Mouse (Mus musculus) left cerebral cortex, adult 2 months (tissue): Measurements from ENCODE around the gene Pard6a. TPM values are rescaled to one million over a fixed set of nuclear protein-coding genes. Genes with fewer than 3 reads are reported as not detected.
A peak's percentile ranks its signal among the peaks of the same experiment; 100 is the strongest.

ENCODE experiments used
- DNase-seq, 2 experiments: peaks; one replicate each; pipeline ENCODE4 v3.0.0; 2021 to 2022; ENCODE audit warnings: low spot score in 2 of 2, mixed read lengths in 1 of 2; ENCODE audit errors: extremely low spot score in 1 of 2
- H3K27ac ChIP-seq: fragments of 200-600 bp; 2 replicates; pipeline ENCODE4 v1.8.1; 2022
- H3K4me3 ChIP-seq: fragments of 200-600 bp; 2 replicates; pipeline ENCODE4 v1.8.1; 2022
- CTCF ChIP-seq: fragments of 200-600 bp; IDR thresholded peaks from 2 replicates; pipeline ENCODE4 v1.8.1; 2022; ENCODE audit warnings: antibody characterized with exemption, mild to moderate bottlenecking, moderate library complexity
- intact Hi-C: fragments of 180-260 bp; cut with DNase I; formaldehyde crosslinking; loops from one replicate; pipeline ENCODE4 v1.15.1; 2025
- long read RNA-seq, 2 experiments: library from polyadenylated mRNA; stranded (forward); transcript quantifications; one replicate each; pipeline ENCODE4 v2.0.0; 2021; ENCODE audit warnings: borderline mapping rate in 2 of 2
- total RNA-seq, 2 experiments: library from RNA; stranded (reverse); gene quantifications; 2 replicates each; pipeline ENCODE4 v1.2.3; 2021

Gene Pard6a
- total RNA-seq: 10 to 100 TPM; 43.0 to 47.2 TPM
- long read RNA-seq, experiment 1, transcript Pard6a-205 (3 exons, 1,261 nt): minor isoform, 7 of 42 reads
- long read RNA-seq, experiment 1, transcript Pard6a-201 (3 exons, 1,265 nt): major isoform, 12 of 42 reads
- long read RNA-seq, experiment 1, partial matches to known transcripts: 7 of 42 reads
- long read RNA-seq, experiment 1, other reads (novel, unspliced or antisense): 10 of 42 reads
- long read RNA-seq, experiment 2, transcript Pard6a-201 (3 exons, 1,265 nt): major isoform, 13 of 35 reads
- long read RNA-seq, experiment 2, transcript Pard6a-205 (3 exons, 1,261 nt): minor isoform, 9 of 35 reads
- long read RNA-seq, experiment 2, partial matches to known transcripts: 6 of 35 reads
- long read RNA-seq, experiment 2, other reads (novel, unspliced or antisense): 4 of 35 reads

DNA sequence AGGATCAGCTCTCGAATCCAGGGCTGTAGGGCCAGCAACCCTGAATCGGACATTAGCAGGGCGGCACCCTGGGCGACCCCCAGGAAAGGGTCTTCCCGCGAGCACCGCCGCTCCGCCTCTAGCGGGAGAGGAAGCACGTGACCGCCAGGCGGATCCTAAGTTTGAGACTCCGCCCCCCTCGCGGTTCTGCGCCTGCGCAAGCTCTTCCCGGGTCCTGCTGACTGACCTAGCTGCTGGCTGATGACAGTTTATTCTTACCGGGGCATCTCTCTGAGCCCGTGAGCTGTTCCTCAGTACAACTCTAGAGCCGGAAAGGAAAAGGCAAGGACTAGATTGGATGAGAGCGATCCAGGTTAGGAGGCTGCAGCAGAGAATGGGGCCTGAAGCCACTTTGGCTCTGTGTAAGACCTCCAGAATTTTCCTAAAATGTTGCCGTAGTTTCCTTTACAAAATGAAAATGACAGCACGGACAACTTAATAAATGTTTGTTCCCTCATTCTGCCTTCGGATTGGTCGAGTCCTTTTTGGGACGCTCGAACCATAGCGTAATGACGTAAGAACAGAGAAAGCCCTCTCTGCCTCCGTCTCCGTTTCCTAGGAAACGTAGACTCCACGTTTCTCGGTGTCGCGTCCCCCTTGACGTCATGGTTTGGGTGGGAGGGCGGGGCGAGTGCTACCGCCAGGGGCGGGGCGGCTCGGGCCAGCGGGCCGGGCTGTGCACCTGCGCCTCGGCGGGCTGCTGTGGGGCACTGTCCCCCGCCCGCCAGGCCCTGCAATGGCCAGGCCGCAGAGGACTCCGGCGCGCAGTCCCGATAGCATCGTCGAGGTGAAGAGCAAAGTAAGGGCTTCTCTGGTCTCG, at the start of gene Pard6a, which contains the start of gene Acd:
Gene Pard6a (plus strand): TSS at position 183 of the 859 bp plus-strand sequence.
Gene Acd (minus strand): TSS at position 137 of the 859 bp plus-strand sequence.
- no peak; the same call in 1 of the 2 replicates for TF ChIP-seq CTCF
- intact Hi-C loops: loop anchor here (1.0 to 2.0 kb wide), 2 partner anchors 65 to 78 kb away; partner anchors contain the start of gene Ctcf
- DNase-seq: peak; percentile 94 to 95
- H3K4me3 ChIP-seq: peak within 1 kb of the TSS; percentile 64
- peak within 1 kb of the TSS; percentile 95 for H3K27ac ChIP-seq

DNA sequence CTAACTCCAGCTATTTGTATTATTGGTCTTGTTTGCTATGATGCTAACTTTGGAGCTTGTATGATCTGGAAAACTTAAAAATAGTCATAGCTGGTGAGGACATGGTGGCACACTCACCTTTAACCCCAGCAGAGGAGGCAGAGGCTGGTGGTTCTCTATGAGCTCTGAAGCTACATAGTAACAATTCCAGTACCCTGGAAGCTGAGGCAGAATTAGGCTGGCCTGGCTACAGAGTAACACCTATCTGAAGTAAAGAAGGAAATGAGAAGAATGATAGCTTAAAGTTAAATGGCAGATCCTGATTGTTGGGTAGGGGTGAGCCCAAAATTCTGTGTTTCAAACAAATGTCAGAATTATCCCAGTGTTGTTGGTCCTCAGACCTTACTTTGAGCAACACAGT, 43.3 kb upstream of the Pard6a start:
- Histone ChIP-seq H3K4me3 (no peak overlapping the region), H3K27ac (no peak overlapping the region)
- DNase-seq: no peak
- intact Hi-C loops: no loop called here
- TF ChIP-seq CTCF: no peak

DNA sequence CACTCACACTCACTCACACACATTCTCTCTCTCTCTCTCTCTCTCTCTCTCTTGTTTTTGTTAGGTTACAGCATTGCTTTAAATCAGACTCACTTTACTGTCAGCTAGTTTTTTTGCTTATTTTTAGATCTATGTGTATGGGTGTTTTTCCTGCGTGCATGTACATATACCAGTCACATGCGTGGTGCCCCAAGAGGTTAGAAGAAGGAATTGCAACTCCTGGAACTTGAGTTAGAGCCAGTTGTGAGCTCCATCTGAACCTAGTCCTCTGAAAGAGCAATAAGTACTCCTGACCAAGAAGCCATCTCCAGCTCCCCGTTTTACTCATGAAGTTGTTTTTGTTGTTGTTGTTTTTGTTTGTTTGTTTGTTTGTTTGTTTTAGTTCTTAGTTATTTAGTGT, 39.8 kb upstream of the Pard6a start:
- intact Hi-C loops: no loop called here

DNA sequence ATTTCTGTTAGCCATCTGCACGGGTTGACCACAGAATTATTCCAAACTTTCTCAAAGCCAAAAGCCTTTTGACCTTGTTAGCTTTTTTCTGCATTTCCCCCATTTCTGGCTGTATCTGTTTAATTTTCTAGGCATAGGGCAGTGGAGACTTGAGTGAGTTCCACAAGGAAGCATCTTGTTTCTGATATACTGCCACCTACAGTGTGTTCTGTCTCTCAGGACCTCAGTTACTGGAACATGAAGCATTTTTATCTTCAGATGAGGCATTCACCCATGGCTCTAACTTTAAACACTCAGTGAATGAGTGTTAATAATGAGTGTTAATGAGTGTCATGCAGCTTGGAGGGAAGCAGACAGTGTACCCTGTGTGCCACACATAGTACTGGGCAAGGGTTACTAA, 23.1 kb upstream of the Pard6a start:
- Histone ChIP-seq H3K27ac (no peak overlapping the region), H3K4me3 (no peak overlapping the region)
- no peak for DNase-seq
- TF ChIP-seq CTCF: peak; percentile 38
- intact Hi-C loops: no loop called here

More for the DNA sequence above, 39.8 kb upstream of the Pard6a start:
- TF ChIP-seq CTCF: peak; percentile 62
- H3K27ac ChIP-seq: no peak overlapping the region
- H3K4me3 ChIP-seq: no peak overlapping the region
- no peak for DNase-seq

DNA sequence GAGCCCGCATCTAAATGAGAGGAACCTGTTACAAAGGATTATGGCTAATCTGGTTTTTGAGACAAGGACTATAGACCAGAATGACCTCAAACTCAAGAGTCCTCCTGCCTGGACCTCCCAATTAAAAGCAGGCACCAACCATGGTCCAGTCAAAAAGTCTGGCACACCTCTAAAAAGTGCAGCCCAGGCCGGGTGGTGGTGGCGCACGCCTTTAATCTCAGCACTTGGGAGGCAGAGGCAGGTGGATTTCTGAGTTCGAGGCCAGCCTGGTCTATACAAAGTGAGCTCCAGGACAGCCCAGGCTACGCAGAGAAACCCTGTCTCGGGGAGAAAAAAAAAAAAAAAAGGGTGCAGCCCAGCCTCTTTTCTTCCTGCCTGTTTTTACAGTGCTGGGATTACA, 15.6 kb upstream of the Pard6a start:
- Histone ChIP-seq H3K27ac (no peak overlapping the region), H3K4me3 (no peak overlapping the region)
- intact Hi-C loops: loop anchor here (5.0 kb wide), 1 partner anchor 118 kb away; the partner anchor contains the start of gene Atp6v0d1
- TF ChIP-seq CTCF: no peak
- DNase-seq: no peak

DNA sequence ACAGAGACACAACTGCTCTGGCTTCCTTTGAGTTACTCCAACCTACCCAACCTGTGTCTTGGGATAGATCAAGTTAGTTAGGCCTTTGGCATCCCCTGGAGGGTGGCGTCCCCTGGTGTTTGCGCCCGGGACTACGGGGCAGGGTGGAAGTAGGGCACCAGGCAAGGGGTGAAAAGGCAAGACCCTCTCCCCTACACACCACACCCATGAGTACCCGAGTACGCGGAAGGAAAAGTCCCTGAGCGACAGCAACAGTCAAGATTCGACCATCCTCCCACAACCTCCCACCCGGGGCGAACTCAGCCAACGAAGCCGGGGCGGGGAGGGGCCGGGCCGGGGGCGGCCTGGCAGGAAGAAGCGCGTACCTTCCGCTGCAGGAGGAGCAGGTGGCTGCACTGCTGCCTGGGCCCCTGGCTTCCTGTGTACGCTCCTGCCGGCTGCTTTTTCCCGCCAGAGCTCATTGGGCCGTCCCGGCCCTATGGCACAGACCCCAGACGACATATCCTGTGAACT, 15.1 kb upstream of the Pard6a start, which contains the start of gene Carmil2:
Gene Carmil2 (plus strand): TSS at position 479 of the 513 bp plus-strand sequence.
- no peak within 1 kb of the TSS for H3K27ac ChIP-seq
- peak; percentile 69 for TF ChIP-seq CTCF
- intact Hi-C loops: loop anchor here (5.0 kb wide), 1 partner anchor 119 kb away; the partner anchor contains the start of gene Atp6v0d1
- H3K4me3 ChIP-seq: no peak within 1 kb of the TSS
- DNase-seq: no peak

DNA sequence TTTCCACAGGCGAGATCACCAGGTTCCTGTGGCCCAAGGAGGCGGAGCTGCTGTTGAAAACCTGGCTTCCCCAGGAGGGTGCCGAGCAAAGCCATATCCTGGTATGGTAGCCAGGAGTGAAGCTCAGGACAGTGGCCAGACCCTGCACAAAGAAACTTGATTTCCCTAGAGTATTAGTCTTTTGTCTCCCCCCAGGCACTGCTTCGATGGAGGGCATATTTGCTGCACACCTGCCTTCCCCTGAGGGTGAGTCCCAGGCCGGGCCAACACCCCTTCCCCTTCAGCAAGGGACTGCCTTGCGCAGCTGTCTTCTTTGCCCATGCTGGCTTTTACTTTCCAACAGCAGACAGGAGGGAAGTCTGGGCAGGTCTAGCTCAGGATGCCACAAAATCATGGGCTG, 14.4 kb upstream of the Pard6a start:
- TF ChIP-seq CTCF: no peak
- Histone ChIP-seq H3K27ac (no peak overlapping the region), H3K4me3 (no peak overlapping the region)
- no peak for DNase-seq
- intact Hi-C loops: loop anchor here (5.0 kb wide), 1 partner anchor 119 kb away; the partner anchor contains the start of gene Atp6v0d1

DNA sequence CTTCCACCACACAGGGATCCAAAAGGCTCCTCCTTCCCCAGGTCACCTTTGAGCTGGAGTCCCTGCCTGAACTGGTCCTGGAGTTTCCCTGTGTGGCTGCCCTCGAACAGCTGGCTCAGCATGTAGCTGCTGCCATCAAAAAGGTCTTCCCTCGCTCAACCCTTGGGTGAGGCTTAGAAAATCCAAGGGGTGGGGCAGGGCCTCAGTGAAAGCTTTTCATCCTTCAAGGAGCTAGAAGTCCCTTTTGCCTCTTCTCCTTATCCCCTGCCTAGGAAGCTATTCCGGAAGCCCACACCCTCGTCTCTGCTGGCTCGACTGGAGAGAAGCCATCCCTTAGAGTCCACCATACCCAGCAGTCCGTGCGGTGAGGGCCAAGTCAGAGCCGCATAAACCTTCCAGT, 13.4 kb upstream of the Pard6a start:
- intact Hi-C loops: loop anchor here (5.0 kb wide), 1 partner anchor 120 kb away; the partner anchor contains the start of gene Atp6v0d1
- TF ChIP-seq CTCF: no peak
- H3K4me3 ChIP-seq: no peak overlapping the region
- no peak overlapping the region for H3K27ac ChIP-seq
- DNase-seq: no peak

DNA sequence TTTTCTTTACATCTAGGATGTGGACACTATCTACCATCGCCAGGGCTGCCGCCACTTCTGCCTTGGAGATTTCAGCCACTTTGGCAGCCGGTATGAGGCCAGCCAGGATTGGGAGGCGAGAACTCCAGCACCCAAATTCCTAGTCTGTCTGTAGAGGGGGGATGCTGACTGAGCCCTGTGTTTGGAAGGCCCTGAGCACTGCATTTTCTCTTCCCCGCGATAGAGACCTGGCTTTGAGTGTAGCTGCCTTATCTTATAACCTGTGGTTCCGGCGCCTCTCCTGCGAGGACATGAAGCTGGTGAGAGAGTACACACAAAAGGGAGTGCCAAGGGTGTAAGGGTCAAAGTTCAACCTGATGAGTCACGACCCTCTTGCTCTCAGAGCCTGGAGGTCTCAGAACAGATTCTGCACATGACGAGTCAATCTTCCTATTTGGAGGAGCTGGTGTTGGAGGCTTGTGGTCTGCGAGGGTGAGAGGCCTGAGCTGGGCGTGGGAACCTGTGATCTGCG, 12.7 kb upstream of the Pard6a start:
- intact Hi-C loops: loop anchor here (5.0 kb wide), 1 partner anchor 121 kb away; the partner anchor contains the start of gene Atp6v0d1
- H3K4me3 ChIP-seq: no peak overlapping the region
- no peak for TF ChIP-seq CTCF
- no peak for DNase-seq
- H3K27ac ChIP-seq: no peak overlapping the region

DNA sequence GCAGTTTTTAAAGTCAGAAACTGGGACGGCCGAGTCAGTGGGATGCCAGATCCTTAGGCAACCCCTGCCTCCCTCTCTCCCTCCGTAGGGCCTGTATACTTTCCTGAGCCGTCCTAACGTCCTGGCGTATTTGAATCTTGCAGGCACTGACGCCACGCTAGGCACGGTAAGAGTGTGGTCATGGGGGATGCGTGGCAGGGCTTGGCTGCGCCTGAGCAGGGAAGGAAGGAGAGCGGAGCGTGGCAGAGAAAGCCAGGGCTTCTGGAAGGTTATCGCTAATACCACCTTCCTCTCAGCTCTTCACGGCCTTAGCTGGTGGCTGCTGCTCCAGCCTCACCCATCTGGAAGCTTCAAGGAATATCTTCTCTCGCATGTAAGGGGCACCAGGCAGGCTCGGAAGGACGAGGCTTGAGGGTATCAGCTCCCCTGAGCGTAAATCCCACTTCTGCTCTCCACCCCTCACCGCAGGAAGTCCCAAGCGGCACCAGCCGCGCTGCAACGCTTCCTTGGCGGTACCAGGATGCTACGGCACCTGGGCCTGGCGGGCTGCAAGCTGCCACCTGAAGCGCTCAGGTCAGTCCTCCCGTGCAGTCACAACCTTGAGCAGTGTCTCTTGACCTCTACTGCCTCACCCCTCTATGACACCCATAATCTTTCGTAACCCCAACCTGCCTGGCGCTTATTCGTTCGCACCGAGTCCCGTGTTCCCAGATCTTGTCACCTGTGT, 11.5 kb upstream of the Pard6a start:
- TF ChIP-seq CTCF: no peak
- no peak for DNase-seq
- Histone ChIP-seq H3K4me3 (no peak overlapping the region), H3K27ac (no peak overlapping the region)
- intact Hi-C loops: loop anchor here (5.0 kb wide), 1 partner anchor 122 kb away; the partner anchor contains the start of gene Atp6v0d1
